Mouse (Mus musculus): ENCODE measurements around the gene Pex14. TPM values are rescaled to one million over a fixed set of nuclear protein-coding genes. Genes with fewer than 3 reads are reported as not detected.

The Pex14 gene
- polyA plus RNA-seq, 1 experiment = 12.4 TPM

DNA sequence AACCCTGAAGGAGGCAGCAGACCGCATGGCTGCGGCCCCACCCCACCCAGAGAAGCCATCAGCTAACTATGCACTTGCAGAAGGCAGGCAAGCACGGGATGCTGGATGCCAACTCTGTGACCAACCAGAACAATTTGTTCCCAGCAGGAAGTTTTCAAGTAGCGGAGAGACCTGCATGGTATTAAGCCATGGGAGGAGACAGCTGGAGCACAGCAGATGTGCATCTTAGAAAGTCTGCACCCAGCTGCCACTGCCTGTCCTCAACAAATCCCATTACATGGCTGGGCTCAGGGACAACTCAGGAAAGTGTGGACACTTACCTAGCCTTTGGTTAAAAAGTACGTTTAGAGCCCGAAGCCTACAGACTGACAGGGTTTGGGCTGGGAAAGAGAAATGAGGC is 117.4 kb downstream of the Pex14 start:
- Histone ChIP-seq H3K4me1 (ENCODE audit: control insufficient read depth, insufficient read depth, low read length) (no peaks in the 10 kb centered on the region), H3K4me3 (replicated peaks; ENCODE audit: control insufficient read depth, low read depth, low read length) (no peak overlapping the region), H3K27ac (ENCODE audit: control insufficient read depth, insufficient read depth, low read depth, low read length, poor library complexity) (no peak overlapping the region)
- WGBS = 87% methylated on average over 6 of the region's 6 CpGs
- no peak for TF ChIP-seq POLR2A (IDR thresholded peaks at IDR 0.05; ENCODE audit: borderline replicate concordance, control insufficient read depth, low read depth, low read length)
- no peak for TF ChIP-seq CTCF (IDR thresholded peaks at IDR 0.05; ENCODE audit: control insufficient read depth, insufficient read depth, low read length)

GRCm38 (mm10) chr4:148979837-148980236 is 119.8 kb downstream of the Pex14 start:
- no peak overlapping the region for H3K27ac ChIP-seq (ENCODE audit: control insufficient read depth, insufficient read depth, low read depth, low read length, poor library complexity)
- H3K4me1 ChIP-seq (ENCODE audit: control insufficient read depth, insufficient read depth, low read length) = no peaks in the 10 kb centered on the region
- H3K4me3 ChIP-seq (replicated peaks; ENCODE audit: control insufficient read depth, low read depth, low read length) = no peak overlapping the region
- WGBS = 80% methylated on average over 11 of the region's 11 CpGs
- TF ChIP-seq POLR2A (IDR thresholded peaks at IDR 0.05; ENCODE audit: borderline replicate concordance, control insufficient read depth, low read depth, low read length) = no peak
- no peak for TF ChIP-seq CTCF (IDR thresholded peaks at IDR 0.05; ENCODE audit: control insufficient read depth, insufficient read depth, low read length)

DNA sequence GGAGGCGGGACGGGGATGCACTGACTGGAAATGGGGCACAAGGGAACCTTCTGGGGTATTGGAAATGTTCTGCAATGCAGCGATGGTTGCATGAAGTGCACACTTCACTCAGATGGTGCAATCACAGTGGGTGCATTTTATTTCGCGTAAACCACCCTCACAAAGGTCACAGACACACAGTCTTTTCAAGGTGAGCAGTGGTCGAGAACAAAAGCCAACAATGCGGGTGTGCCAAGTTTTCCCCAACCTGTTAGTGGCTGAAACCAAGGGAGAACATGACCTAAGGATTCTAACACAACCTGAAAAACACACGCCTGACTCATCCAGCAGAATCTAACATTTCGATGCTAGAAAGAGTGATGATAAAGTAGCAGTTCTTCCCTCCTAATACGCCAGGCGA is 120.8 kb downstream of the Pex14 start:
- TF ChIP-seq CTCF (IDR thresholded peaks at IDR 0.05; ENCODE audit: control insufficient read depth, insufficient read depth, low read length) = no peak
- TF ChIP-seq POLR2A (IDR thresholded peaks at IDR 0.05; ENCODE audit: borderline replicate concordance, control insufficient read depth, low read depth, low read length) = no peak
- H3K27ac ChIP-seq (ENCODE audit: control insufficient read depth, insufficient read depth, low read depth, low read length, poor library complexity) = no peak overlapping the region
- H3K4me3 ChIP-seq (replicated peaks; ENCODE audit: control insufficient read depth, low read depth, low read length) = no peak overlapping the region
- WGBS = 81% methylated on average over 11 of the region's 11 CpGs
- no peaks in the 10 kb centered on the region for H3K4me1 ChIP-seq (ENCODE audit: control insufficient read depth, insufficient read depth, low read length)

GRCm38 (mm10) chr4:148978221-148978855 is 121.3 kb downstream of the Pex14 start:
- Histone ChIP-seq H3K4me1 (ENCODE audit: control insufficient read depth, insufficient read depth, low read length) (no peaks in the 10 kb centered on the region), H3K4me3 (replicated peaks; ENCODE audit: control insufficient read depth, low read depth, low read length) (no peak overlapping the region), H3K27ac (ENCODE audit: control insufficient read depth, insufficient read depth, low read depth, low read length, poor library complexity) (no peak overlapping the region)
- 85% methylated on average over 9 of the region's 9 CpGs for WGBS
- TF ChIP-seq POLR2A (IDR thresholded peaks at IDR 0.05; ENCODE audit: borderline replicate concordance, control insufficient read depth, low read depth, low read length) (no peak), CTCF (IDR thresholded peaks at IDR 0.05; ENCODE audit: control insufficient read depth, insufficient read depth, low read length) (no peak)

GRCm38 (mm10) chr4:148974833-148975232 is 124.8 kb downstream of the Pex14 start:
- no peak for TF ChIP-seq CTCF (IDR thresholded peaks at IDR 0.05; ENCODE audit: control insufficient read depth, insufficient read depth, low read length)
- no peak for TF ChIP-seq POLR2A (IDR thresholded peaks at IDR 0.05; ENCODE audit: borderline replicate concordance, control insufficient read depth, low read depth, low read length)
- H3K4me1 ChIP-seq (ENCODE audit: control insufficient read depth, insufficient read depth, low read length) = no peaks in the 10 kb centered on the region
- H3K4me3 ChIP-seq (replicated peaks; ENCODE audit: control insufficient read depth, low read depth, low read length) = no peak overlapping the region
- H3K27ac ChIP-seq (ENCODE audit: control insufficient read depth, insufficient read depth, low read depth, low read length, poor library complexity) = no peak overlapping the region
- 78% methylated on average over 7 of the region's 7 CpGs for WGBS

DNA sequence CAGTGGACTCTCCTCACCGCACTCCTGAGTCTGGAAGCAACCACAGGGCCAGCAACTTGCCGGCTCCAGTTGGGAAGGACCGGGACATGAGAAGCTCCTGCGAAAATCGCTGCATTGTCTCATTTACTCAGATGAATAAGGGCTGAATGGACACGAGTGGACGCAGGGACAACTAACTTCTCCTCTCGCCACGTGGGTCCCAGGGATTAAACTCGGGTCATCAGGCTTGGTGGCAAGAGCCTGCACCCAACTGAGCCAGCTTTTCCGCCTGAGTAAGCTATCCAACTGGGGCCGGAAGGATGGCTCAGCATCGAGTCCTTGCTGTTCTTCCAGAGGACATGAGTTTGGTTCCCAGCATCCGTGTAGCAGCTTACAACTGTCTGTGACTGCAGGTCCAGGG is 126.3 kb downstream of the Pex14 start:
- H3K4me1 ChIP-seq (ENCODE audit: control insufficient read depth, insufficient read depth, low read length) = no peaks in the 10 kb centered on the region
- WGBS = 88% methylated on average over 14 of the region's 14 CpGs
- H3K27ac ChIP-seq (ENCODE audit: control insufficient read depth, insufficient read depth, low read depth, low read length, poor library complexity) = no peak overlapping the region
- TF ChIP-seq POLR2A (IDR thresholded peaks at IDR 0.05; ENCODE audit: borderline replicate concordance, control insufficient read depth, low read depth, low read length) (no peak), CTCF (IDR thresholded peaks at IDR 0.05; ENCODE audit: control insufficient read depth, insufficient read depth, low read length) (no peak)
- no peak overlapping the region for H3K4me3 ChIP-seq (replicated peaks; ENCODE audit: control insufficient read depth, low read depth, low read length)

- no peak overlapping the region for H3K4me3 ChIP-seq (replicated peaks; ENCODE audit: control insufficient read depth, low read depth, low read length)
- no peaks in the 10 kb centered on the region for H3K4me1 ChIP-seq (ENCODE audit: control insufficient read depth, insufficient read depth, low read length)
- WGBS = 89% methylated on average over 14 of the region's 14 CpGs
- H3K27ac ChIP-seq (ENCODE audit: control insufficient read depth, insufficient read depth, low read depth, low read length, poor library complexity) = no peak overlapping the region
- TF ChIP-seq POLR2A (IDR thresholded peaks at IDR 0.05; ENCODE audit: borderline replicate concordance, control insufficient read depth, low read depth, low read length) = no peak
- TF ChIP-seq CTCF (IDR thresholded peaks at IDR 0.05; ENCODE audit: control insufficient read depth, insufficient read depth, low read length) = no peak
Observed at GRCm38 (mm10) chr4:148972707-148973106, 127.0 kb downstream of the Pex14 start.

- WGBS = 84% methylated on average over 3 of the region's 3 CpGs
- Histone ChIP-seq H3K4me3 (replicated peaks; ENCODE audit: control insufficient read depth, low read depth, low read length) (no peak overlapping the region), H3K27ac (ENCODE audit: control insufficient read depth, insufficient read depth, low read depth, low read length, poor library complexity) (no peak overlapping the region), H3K4me1 (ENCODE audit: control insufficient read depth, insufficient read depth, low read length) (no peaks in the 10 kb centered on the region)
- TF ChIP-seq POLR2A (IDR thresholded peaks at IDR 0.05; ENCODE audit: borderline replicate concordance, control insufficient read depth, low read depth, low read length) (no peak), CTCF (IDR thresholded peaks at IDR 0.05; ENCODE audit: control insufficient read depth, insufficient read depth, low read length) (no peak)
Observed at GRCm38 (mm10) chr4:148971613-148972242, 127.9 kb downstream of the Pex14 start.

Data from bone marrow, adult 2 months (tissue).